Mouse (Mus musculus) thymus, adult 2 months (tissue): ENCODE measurements around the gene Ccr10.

Source experiments
- CTCF ChIP-seq: fragments of 200-500 bp; IDR thresholded peaks from 2 replicates; pipeline ENCODE4 v1.5.1; 2012; ENCODE audit warnings: mild to moderate bottlenecking, control low read depth, low read length, moderate library complexity, borderline replicate concordance; ENCODE audit not compliant: control insufficient read depth, poor library complexity, insufficient read depth; ENCODE audit errors: extremely low read depth
- POLR2A ChIP-seq: fragments of 200-500 bp; IDR thresholded peaks from 2 replicates; pipeline ENCODE4 v1.6.1; 2012; ENCODE audit warnings: mild to moderate bottlenecking, low read length, control low read depth, moderate library complexity; ENCODE audit not compliant: control insufficient read depth, poor library complexity, insufficient read depth; ENCODE audit errors: extremely low read depth

- no peak for TF ChIP-seq POLR2A
- TF ChIP-seq CTCF, result no peak
These were observed 35.0 kb downstream of the Ccr10 start for GRCm38 (mm10) chr11:101140164-101140819.
